Mouse (Mus musculus) layer of hippocampus, adult 8-10 months (tissue): ENCODE measurements around the gene Rab1b. TPM values are rescaled to one million over a fixed set of nuclear protein-coding genes. Genes with fewer than 3 reads are reported as not detected.

Experiments
- DNase-seq, 2 experiments: peaks; one replicate each; pipeline ENCODE4 v3.0.0; 2022; ENCODE audit warnings: low spot score in 2 of 2
- total RNA-seq, 4 experiments: library from RNA; stranded (reverse); gene quantifications; 2 replicates each; pipeline ENCODE4 v1.2.4; 2022

Rab1b gene
- total RNA-seq, 4 experiments from 2014 or later: 154 to 165 (median 160) TPM

DNA sequence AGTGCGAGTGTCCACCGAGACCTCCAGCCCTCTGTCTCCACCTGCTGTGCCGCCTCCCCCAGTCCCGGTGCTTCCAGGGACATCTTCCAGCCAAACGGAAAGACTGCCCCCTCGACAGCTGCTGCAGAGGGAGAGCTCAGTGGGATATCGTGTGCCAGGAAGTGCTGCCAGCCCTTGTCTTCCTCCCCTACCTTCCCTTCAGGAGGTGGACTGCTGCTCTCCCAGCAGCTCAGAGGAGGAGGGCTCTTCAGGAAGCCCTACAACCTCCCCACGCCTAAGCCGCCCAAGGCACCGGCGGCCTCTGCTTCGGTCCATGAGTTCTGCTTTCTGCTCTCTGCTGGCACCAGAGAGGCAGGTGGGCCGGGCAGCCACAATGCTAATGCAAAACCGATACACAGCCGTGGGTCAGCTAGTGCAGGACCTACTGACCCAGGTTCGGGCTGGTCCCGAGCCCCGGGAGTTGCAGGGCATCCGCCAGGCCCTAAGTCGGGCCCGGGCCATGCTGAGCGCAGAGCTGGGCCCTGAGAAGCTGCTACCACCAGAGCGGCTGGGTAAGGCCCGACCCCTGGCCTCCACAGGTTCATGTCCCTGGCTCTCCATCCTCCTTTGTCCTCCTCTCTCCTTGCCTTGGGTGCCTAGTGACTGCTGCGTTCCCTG lies 54.6 kb downstream of the Rab1b start:
- peak in 1 of 2 experiments; percentile 45 for DNase-seq

DNA sequence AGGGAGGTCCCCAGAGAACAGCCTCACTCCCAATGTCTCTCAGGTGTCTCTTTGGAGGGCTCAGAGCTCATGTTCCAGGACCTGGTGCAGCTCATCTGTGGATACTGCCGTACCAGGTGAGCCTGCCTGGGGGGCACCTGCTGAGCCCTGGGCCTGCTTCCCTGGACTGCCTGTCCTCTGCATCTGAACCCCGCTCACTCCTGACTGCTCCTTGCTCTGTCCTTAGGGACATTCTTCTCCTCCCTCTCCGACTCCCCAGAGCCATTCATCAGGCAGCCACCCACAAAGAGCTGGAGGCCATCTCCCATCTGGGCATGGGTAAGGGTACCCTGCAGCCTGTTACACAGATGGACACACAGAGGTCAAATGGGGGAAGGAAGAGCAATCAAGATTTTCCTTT lies 55.4 kb downstream of the Rab1b start:
- DNase-seq: no peak

DNA sequence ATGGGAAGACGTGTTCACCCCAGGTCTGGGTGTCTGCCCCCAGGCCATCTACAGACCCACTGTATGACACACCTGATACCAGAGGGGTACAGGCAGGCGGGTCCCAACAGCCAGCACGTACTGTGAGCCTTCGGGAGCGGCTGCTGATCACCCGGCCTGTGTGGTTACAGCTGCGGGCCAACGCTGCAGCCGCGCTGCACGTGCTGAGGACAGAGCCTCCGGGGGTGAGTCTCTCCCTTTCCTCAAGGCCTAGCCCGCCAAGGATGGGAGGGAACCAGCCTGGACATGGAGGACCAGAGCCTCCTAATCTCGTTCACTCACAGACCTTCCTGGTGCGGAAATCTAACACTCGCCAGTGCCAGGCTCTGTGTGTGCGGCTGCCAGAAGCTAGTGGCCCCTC lies 55.8 kb downstream of the Rab1b start:
- DNase-seq: no peak

DNA sequence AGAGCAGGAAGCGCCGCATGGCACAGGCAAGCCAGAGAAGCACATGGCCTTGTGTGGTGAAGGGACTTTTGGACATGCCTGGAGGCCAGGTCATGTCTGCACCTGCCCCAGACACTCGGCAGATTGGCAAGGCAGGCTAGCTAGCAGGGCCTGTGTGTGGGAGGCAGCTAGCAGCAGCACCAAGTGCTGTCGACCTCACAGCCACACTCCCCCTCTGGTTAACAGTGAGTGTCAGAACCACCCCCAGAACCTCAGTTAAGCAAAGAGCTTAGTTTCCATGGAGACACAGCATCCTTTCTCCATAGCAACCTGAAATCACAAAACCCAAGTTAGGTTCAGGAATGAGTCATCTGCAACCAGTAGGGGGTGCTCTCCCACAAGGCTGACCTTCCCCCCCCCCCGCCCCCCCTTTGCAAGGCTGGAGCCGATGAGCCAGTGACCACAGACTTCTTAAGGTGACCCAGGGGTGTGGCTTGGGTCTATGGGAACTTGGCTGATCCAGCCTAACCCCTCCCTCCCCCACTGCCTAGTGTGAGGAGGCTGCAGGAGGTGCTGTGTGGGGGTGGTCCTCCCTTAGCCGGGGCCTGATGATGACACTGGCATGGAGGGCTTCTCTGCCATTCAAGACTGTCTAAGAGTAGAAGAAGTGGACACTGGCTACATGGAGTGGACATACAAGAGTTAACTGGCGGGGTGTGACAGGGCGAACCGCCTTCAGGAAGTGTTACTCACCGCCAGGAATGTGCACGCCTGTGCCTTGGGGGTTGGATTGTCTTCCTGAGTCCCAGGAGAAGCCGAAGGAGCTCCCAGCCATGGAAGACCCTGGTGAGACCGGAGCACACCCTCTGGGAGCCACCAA lies 56.6 kb downstream of the Rab1b start, which contains the start of gene Rin1:
Gene Rin1, plus strand, starts transcription at position 435 of the 859 bp plus-strand sequence.
- DNase-seq: peak; percentile 73 to 82

DNA sequence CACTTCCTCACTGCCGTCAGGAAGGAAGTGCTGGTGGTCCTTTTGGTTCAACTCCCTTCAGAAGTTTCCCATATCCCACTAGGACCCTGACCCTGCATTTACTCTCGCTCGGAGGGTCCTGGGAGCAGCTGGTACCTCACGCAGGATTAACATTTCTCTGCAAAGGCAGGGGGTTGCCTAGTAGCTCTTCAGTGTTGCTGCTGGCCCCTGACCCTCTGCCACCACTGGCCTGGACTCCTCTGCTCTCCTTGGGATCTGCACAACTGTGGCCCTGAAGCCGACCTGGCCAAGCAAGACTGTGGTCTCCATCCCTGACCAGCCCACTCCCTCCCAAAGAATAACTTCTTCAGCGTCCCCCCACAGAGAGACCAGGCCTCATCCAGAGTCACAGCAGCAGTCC lies 57.5 kb downstream of the Rab1b start:
- DNase-seq: no peak

Other genes with a start within 250 kb of the Rab1b start
- gene Actn3, start 229.2 kb downstream of the Rab1b start, total RNA-seq: 1 to 10 TPM in 3 of 4 experiments, under 1 TPM in 1; 0.74 to 1.4 (median 1.1) TPM
- 10 to 100 TPM; 25.1 to 32.1 (median 25.6) TPM for gene Zdhhc24, start 228.4 kb downstream of the Rab1b start, total RNA-seq
- gene Bbs1, start 200.4 kb downstream of the Rab1b start, total RNA-seq: 10 to 100 TPM; 32.7 to 45.2 (median 39.3) TPM
- gene Dpp3, start 178.8 kb downstream of the Rab1b start, total RNA-seq: 10 to 100 TPM; 38.9 to 41.3 (median 39.7) TPM
- 10 to 100 TPM; 25.5 to 31.6 (median 28.9) TPM for gene Peli3, start 163.9 kb downstream of the Rab1b start, total RNA-seq
- 10 to 100 TPM; 51.9 to 62.5 (median 56.4) TPM for gene Mrpl11, start 144.9 kb downstream of the Rab1b start, total RNA-seq
- 10 to 100 TPM in 2 of 4 experiments, 1 to 10 TPM in 2; 4.0 to 10.8 (median 8.3) TPM for gene Npas4, start 116.8 kb downstream of the Rab1b start, total RNA-seq
- 10 to 100 TPM; 12.3 to 19.8 (median 16.3) TPM for gene Slc29a2, start 83.2 kb downstream of the Rab1b start, total RNA-seq
- 100 to 1,000 TPM; 107 to 119 (median 111) TPM for gene B4gat1, start 68.2 kb downstream of the Rab1b start, total RNA-seq
- 1 to 10 TPM; 4.4 to 10.0 (median 6.3) TPM for gene AC124502.3, start 68.2 kb downstream of the Rab1b start, total RNA-seq
- 10 to 100 TPM; 18.3 to 24.6 (median 20.6) TPM for gene Brms1, start 65.7 kb downstream of the Rab1b start, total RNA-seq
- 100 to 1,000 TPM in 1 of 4 experiments, 10 to 100 TPM in 3; 89.3 to 115 (median 96.8) TPM for gene Rin1, start 56.6 kb downstream of the Rab1b start, total RNA-seq
- gene Cd248, start 39.0 kb downstream of the Rab1b start, total RNA-seq: 1 to 10 TPM; 3.7 to 5.6 (median 4.4) TPM
- 100 to 1,000 TPM; 104 to 117 (median 106) TPM for gene Tmem151a, start 21.5 kb downstream of the Rab1b start, total RNA-seq
- 10 to 100 TPM; 21.4 to 29.8 (median 25.9) TPM for gene Yif1a, start 18.5 kb downstream of the Rab1b start, total RNA-seq
- 100 to 1,000 TPM; 417 to 436 (median 422) TPM for gene Cnih2, start 8.6 kb downstream of the Rab1b start, total RNA-seq
- 100 to 1,000 TPM; 215 to 240 (median 227) TPM for gene Klc2, start 11.5 kb upstream of the Rab1b start, total RNA-seq
- gene Pacs1, start 166.0 kb upstream of the Rab1b start, total RNA-seq: 10 to 100 TPM; 50.9 to 59.4 (median 55.3) TPM
- gene Sf3b2, start 188.4 kb upstream of the Rab1b start, total RNA-seq: 100 to 1,000 TPM; 202 to 215 (median 208) TPM
- gene Gal3st3, start 191.3 kb upstream of the Rab1b start, total RNA-seq: 10 to 100 TPM; 83.2 to 92.3 (median 86.9) TPM
- not detected for gene Catsper1, start 228.7 kb upstream of the Rab1b start, total RNA-seq
- gene Cst6, start 242.5 kb upstream of the Rab1b start, total RNA-seq: 10 to 100 TPM; 10.8 to 18.1 (median 12.5) TPM